Comparison of ENCODE assay signal across 8 mouse cellular contexts in genomic region chr5:121824121-121824520, GRCm38 (mm10). TPM values are rescaled to one million over a fixed set of nuclear protein-coding genes. Genes with fewer than 3 reads are reported as not detected.
DNase-seq lines count a peak whose midpoint lies in the region; ATAC-seq lines count a peak whose summit lies in the region.

No protein-coding gene starts in this region.

- peaks cover 16% of the 10 kb centered on the region for H3K4me1 ChIP-seq in intestine, embryonic 15.5 days (replicated peaks)
- peaks cover 11% of the 10 kb centered on the region; the same call in 1 of the 2 replicates for H3K4me1 ChIP-seq in lung, embryonic 16.5 days (replicated peaks; ENCODE audit: control insufficient read depth, insufficient read depth, low read length)

- no peak overlapping the region for H3K4me2 ChIP-seq in intestine, embryonic 15.5 days (replicated peaks)
- H3K4me2 ChIP-seq in lung, embryonic 16.5 days (ENCODE audit: low read depth, low read length) = no peak overlapping the region

- peak; percentile 47 for DNase-seq in cerebellum, adult 11-12 months
- DNase-seq in cerebellum, adult 9-10 months = no peak
- peak; percentile 23 for DNase-seq in cerebellum, adult 8-10 months
- no peak for DNase-seq in urinary bladder, postnatal 10 days (ENCODE audit: low spot score)
- DNase-seq in spleen, postnatal 14 days (ENCODE audit: low spot score in 2 of 2) = no peak
- DNase-seq in Muller cell, postnatal 12 days (ENCODE audit: inconsistent ontology term) = no peak

- H3K9ac ChIP-seq in intestine, embryonic 15.5 days = no peak overlapping the region
- 0 out of 2 replicates have a peak overlapping the region, but pooled peaks have one; percentile 10 for H3K9ac ChIP-seq in lung, embryonic 16.5 days (ENCODE audit: low read length)

- no peaks in the 10 kb centered on the region for H3K27me3 ChIP-seq in intestine, embryonic 15.5 days (replicated peaks)
- no peaks in the 10 kb centered on the region for H3K27me3 ChIP-seq in lung, embryonic 16.5 days (ENCODE audit: control insufficient read depth, insufficient read depth, low read depth, low read length)

- peaks cover 11% of the 10 kb centered on the region for H3K36me3 ChIP-seq in intestine, embryonic 15.5 days
- peaks cover 8% of the 10 kb centered on the region for H3K36me3 ChIP-seq in lung, embryonic 16.5 days (ENCODE audit: control insufficient read depth, insufficient read depth, low read length)

- no peaks in the 10 kb centered on the region for H3K9me3 ChIP-seq in intestine, embryonic 15.5 days
- H3K9me3 ChIP-seq in lung, embryonic 16.5 days (ENCODE audit: control insufficient read depth, low read length) = no peaks in the 10 kb centered on the region

- ATAC-seq in intestine, embryonic 15.5 days = no peak
- ATAC-seq in lung, embryonic 16.5 days (ENCODE audit: low read depth) = peak; percentile 48; the same call in 1 of the 2 replicates

- peak overlapping the region; percentile 17; the same call in 1 of the 2 replicates for H3K27ac ChIP-seq in intestine, embryonic 15.5 days
- peak overlapping the region; percentile 56 for H3K27ac ChIP-seq in lung, embryonic 16.5 days (ENCODE audit: low read length)

- H3K4me3 ChIP-seq in intestine, embryonic 15.5 days (replicated peaks) = no peak overlapping the region
- H3K4me3 ChIP-seq in lung, embryonic 16.5 days (ENCODE audit: low read length) = no peak overlapping the region

- 61% methylated on average over 4 of the region's 4 CpGs for WGBS in intestine, embryonic 15.5 days
- WGBS in lung, embryonic 16.5 days = 55% methylated on average over 4 of the region's 4 CpGs

RNA-seq across cellular contexts. Expression of gene Sh2b3, which starts 13.3 kb away (rescaled TPM):
- 12.3 and 13.1 TPM in 2 replicates for polyA plus RNA-seq in intestine, embryonic 15.5 days (2015; fragmentation: Nextera tagmentation; extraction: Ambion mirVana)
- polyA plus RNA-seq in lung, embryonic 16.5 days (2015; fragmentation: Nextera tagmentation; extraction: Ambion mirVana) = 15.9 and 16.9 TPM in 2 replicates

RNA-seq across cellular contexts. Expression of gene Pheta1, which starts 24.7 kb away (rescaled TPM):
- polyA plus RNA-seq in intestine, embryonic 15.5 days (2015; fragmentation: Nextera tagmentation; extraction: Ambion mirVana) = 32.6 and 36.4 TPM in 2 replicates
- 23.0 and 23.2 TPM in 2 replicates for polyA plus RNA-seq in lung, embryonic 16.5 days (2015; fragmentation: Nextera tagmentation; extraction: Ambion mirVana)

Comparison
In these comparisons a context has a peak if more than half of its experiments do, and no peak if none do; other contexts are left out.
1. DNase-seq: peak in cerebellum, adult 11-12 months (single experiment) and cerebellum, adult 8-10 months (single experiment); none in cerebellum, adult 9-10 months (single experiment), urinary bladder, postnatal 10 days (single experiment), spleen, postnatal 14 days (0 of 2) and Muller cell, postnatal 12 days (single experiment).